Mouse (Mus musculus) heart, postnatal 0 days (tissue): ENCODE data around the gene Ugt1a6b. TPM values are rescaled to one million over a fixed set of nuclear protein-coding genes. Genes with fewer than 3 reads are reported as not detected.
A peak's percentile ranks its signal among the peaks of the same experiment; 100 is the strongest.
"Not testable (repeated sequence)": the region's sequence is repeated elsewhere in the genome, so short reads cannot be mapped to it uniquely, and the experiment has no call there.

Source experiments
- ATAC-seq: fragments of 200-750 bp; cut with Nextera tagmentation; 2 replicates; pipeline ENCODE4 v1.8.0; 2017; ENCODE audit warnings: low read depth, moderate number of reproducible peaks, moderate library complexity; ENCODE audit not compliant: insufficient read depth
- DNase-seq: peaks from one replicate; pipeline ENCODE4 v3.0.0-alpha.2; 2016; ENCODE audit warnings: low spot score
- H3K27ac ChIP-seq: fragments of 300-500 bp; sonication (generic); 2 replicates; pipeline ENCODE4 v1.5.1; 2014; ENCODE audit warnings: low read depth, mild to moderate bottlenecking
- H3K27me3 ChIP-seq: fragments of 300-500 bp; sonication (generic); 2 replicates; pipeline ENCODE4 v1.6.1; 2014; ENCODE audit warnings: low read length, mixed read lengths; ENCODE audit not compliant: control insufficient read depth, insufficient read depth
- H3K36me3 ChIP-seq: fragments of 300-500 bp; sonication (generic); replicated peaks from 2 replicates; pipeline ENCODE4 v1.6.1; 2014; ENCODE audit warnings: low read length, mixed read lengths; ENCODE audit not compliant: control insufficient read depth, insufficient read depth
- H3K4me1 ChIP-seq: fragments of 300-500 bp; sonication (generic); 2 replicates; pipeline ENCODE4 v1.6.1; 2014; ENCODE audit warnings: antibody characterized with exemption; ENCODE audit not compliant: control insufficient read depth, insufficient read depth
- H3K4me2 ChIP-seq: fragments of 300-500 bp; sonication (generic); 2 replicates; pipeline ENCODE4 v1.6.1; 2014; ENCODE audit warnings: low read depth, mild to moderate bottlenecking, low read length, moderate library complexity
- H3K4me3 ChIP-seq: fragments of 300-500 bp; sonication (generic); 2 replicates; pipeline ENCODE4 v1.5.1; 2014; ENCODE audit warnings: low read depth, low read length
- H3K9ac ChIP-seq: fragments of 300-500 bp; sonication (generic); replicated peaks from 2 replicates; pipeline ENCODE4 v1.6.1; 2014; ENCODE audit warnings: low read depth, low read length, mixed read lengths
- H3K9me3 ChIP-seq: fragments of 300-500 bp; sonication (generic); replicated peaks from 2 replicates; pipeline ENCODE4 v1.6.1; 2016; ENCODE audit warnings: low read length; ENCODE audit not compliant: control insufficient read depth
- CTCF ChIP-seq: IDR thresholded peaks from 2 replicates; pipeline ENCODE4 v1.5.1; 2016; ENCODE audit warnings: antibody characterized with exemption, control low read depth, low read depth
- EP300 ChIP-seq: IDR thresholded peaks from 2 replicates; pipeline ENCODE4 v1.6.1; 2016; ENCODE audit warnings: antibody characterized with exemption, low read depth
- WGBS: fragments of 180-500 bp; shearing (Covaris S2); extraction: QIAGEN DNeasy Blood & Tissue Kit; methylation state at CpG from one replicate; pipeline ENCODE4 v1.1.7; 2014; 5-methylcytosine and 5-hydroxymethylcytosine counted together
- polyA plus RNA-seq: library from polyadenylated mRNA; unstranded; fragments of >200 nt; fragmentation: Nextera tagmentation; extraction: Ambion mirVana; gene quantifications from 2 replicates; pipeline ENCODE4 v1.2.1, GENCODE M21; 2015
- total RNA-seq: library from RNA; depleted of rRNA; stranded (reverse); fragments of >200 nt; gene quantifications from 2 replicates; pipeline ENCODE4 v1.2.3, GENCODE M21; 2014; ENCODE audit warnings: low replicate concordance

Ugt1a6b gene
- total and polyA plus RNA-seq, 2 experiments from 2014 or later: 0.19 TPM; not detected in 1

DNA sequence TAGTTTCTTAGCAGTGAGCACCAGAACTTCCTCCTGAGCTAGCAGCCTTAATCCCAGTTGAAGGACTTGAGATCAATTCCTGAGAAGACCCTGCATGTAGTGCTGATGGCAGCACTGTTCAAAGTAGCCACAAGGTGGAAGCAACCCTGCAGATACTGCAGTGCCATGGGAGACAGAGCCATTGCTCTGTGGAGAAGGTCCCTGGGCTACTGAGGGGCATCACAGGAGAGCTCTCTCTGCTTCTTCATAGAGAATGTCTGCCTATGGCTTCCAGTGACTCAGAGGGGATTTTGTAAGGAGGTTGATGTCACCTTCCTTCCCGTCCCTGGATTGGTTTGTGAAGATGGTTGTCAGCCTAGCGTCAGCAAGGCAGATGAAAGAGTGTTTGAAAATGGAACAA, 47.1 kb downstream of the Ugt1a6b start:
- not testable (repeated sequence) for H3K4me2 ChIP-seq, H3K4me1 ChIP-seq, ATAC-seq, H3K9ac ChIP-seq, H3K36me3 ChIP-seq, H3K27me3 ChIP-seq, H3K27ac ChIP-seq, H3K4me3 ChIP-seq, H3K9me3 ChIP-seq, DNase-seq
- peak; percentile 42 for TF ChIP-seq CTCF
- WGBS: 76% methylated on average over 2 of the region's 2 CpGs

DNA sequence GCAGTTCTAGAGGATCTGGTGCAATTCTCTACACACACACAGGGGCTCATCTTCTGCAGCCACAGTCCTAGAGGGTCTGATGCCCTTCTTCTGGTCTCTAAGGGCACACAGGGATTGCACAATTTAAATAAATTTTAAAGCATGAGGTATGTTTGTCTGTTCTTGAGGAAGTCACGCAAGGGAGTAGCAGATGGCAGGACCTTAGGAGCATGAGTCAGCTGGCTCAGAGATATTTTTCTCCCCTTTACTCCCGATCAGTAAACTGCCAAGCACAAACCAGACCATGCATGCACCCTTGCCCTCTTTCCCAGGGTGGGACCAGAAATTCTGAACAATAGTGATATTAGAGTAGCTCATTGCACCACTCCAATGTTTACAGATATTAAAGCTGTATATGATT, 55.4 kb downstream of the Ugt1a6b start:
- WGBS: 58% methylated on average over 2 of the region's 2 CpGs

DNA sequence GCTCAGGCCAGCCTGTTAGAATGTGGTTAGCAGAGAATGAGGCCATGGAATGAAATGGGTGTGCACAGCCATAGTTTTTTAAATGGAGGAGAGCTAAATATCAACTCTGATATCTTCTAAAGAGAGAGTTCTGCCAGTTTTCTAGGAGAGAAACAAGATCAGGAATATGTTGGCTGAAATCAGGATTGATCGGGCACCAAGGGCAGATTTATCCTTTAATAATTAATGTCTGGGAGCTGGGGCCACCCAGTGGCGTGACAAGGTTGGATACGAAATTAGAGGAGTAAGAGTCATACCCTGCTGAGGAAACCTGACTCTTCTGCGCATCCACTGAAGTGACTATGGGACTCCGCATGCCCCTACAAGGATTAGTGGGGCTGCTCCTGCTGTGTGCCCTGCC, 62.7 kb downstream of the Ugt1a6b start, which contains the start of gene Ugt1a5:
Gene Ugt1a5 (plus strand): TSS at position 302 of the 400 bp plus-strand sequence.
- TF ChIP-seq CTCF: no peak
- 70% methylated on average over 5 of the region's 5 CpGs for WGBS

More for the DNA sequence above, 55.4 kb downstream of the Ugt1a6b start:
- H3K4me1 ChIP-seq: no peaks in the 10 kb centered on the region
- ATAC-seq (no peak), DNase-seq (no peak)
- TF ChIP-seq CTCF (no peak), EP300 (no peak)
- no peaks in the 10 kb centered on the region for H3K27me3 ChIP-seq
- H3K9ac ChIP-seq: no peak overlapping the region
- H3K27ac ChIP-seq: no peak overlapping the region
- H3K36me3 ChIP-seq: no peaks in the 10 kb centered on the region
- no peak overlapping the region for H3K4me2 ChIP-seq
- H3K9me3 ChIP-seq: no peaks in the 10 kb centered on the region
- no peak overlapping the region for H3K4me3 ChIP-seq

GRCm38 (mm10) chr1:88172190-88172589, 69.1 kb downstream of the Ugt1a6b start:
- not testable (repeated sequence) for H3K9ac ChIP-seq, H3K9me3 ChIP-seq, H3K36me3 ChIP-seq, H3K4me2 ChIP-seq, H3K4me1 ChIP-seq, H3K4me3 ChIP-seq, ATAC-seq, DNase-seq, H3K27ac ChIP-seq, H3K27me3 ChIP-seq
- 80% methylated on average over 5 of the region's 7 CpGs for WGBS

More for the DNA sequence above, 62.7 kb downstream of the Ugt1a6b start, which contains the start of gene Ugt1a5:
- H3K4me3 ChIP-seq: no peak within 1 kb of the TSS
- no peak within 1 kb of the TSS for H3K9ac ChIP-seq
- no peaks in the 10 kb centered on the region for H3K9me3 ChIP-seq
- H3K27ac ChIP-seq: no peak within 1 kb of the TSS
- ATAC-seq: no peak
- H3K4me1 ChIP-seq: no peaks in the 10 kb centered on the region
- no peak for DNase-seq
- H3K36me3 ChIP-seq: no peaks in the 10 kb centered on the region
- H3K4me2 ChIP-seq: no peak within 1 kb of the TSS
- H3K27me3 ChIP-seq: no peaks in the 10 kb centered on the region

- WGBS: 83% methylated on average over 1 of the region's 1 CpGs
- no peak overlapping the region for H3K9ac ChIP-seq
- H3K27me3 ChIP-seq: no peaks in the 10 kb centered on the region
- no peaks in the 10 kb centered on the region for H3K4me1 ChIP-seq
- ATAC-seq (no peak), DNase-seq (no peak)
- H3K36me3 ChIP-seq: no peaks in the 10 kb centered on the region
- no peak overlapping the region for H3K27ac ChIP-seq
- no peak overlapping the region for H3K4me3 ChIP-seq
- no peak for TF ChIP-seq EP300
- TF ChIP-seq CTCF: no peak
- no peak overlapping the region for H3K4me2 ChIP-seq
- H3K9me3 ChIP-seq: 0 out of 2 replicates have a peak, but pooled peaks cover 9% of the 10 kb centered on the region
Measured at GRCm38 (mm10) chr1:88179657-88180056, 76.6 kb downstream of the Ugt1a6b start.

DNA sequence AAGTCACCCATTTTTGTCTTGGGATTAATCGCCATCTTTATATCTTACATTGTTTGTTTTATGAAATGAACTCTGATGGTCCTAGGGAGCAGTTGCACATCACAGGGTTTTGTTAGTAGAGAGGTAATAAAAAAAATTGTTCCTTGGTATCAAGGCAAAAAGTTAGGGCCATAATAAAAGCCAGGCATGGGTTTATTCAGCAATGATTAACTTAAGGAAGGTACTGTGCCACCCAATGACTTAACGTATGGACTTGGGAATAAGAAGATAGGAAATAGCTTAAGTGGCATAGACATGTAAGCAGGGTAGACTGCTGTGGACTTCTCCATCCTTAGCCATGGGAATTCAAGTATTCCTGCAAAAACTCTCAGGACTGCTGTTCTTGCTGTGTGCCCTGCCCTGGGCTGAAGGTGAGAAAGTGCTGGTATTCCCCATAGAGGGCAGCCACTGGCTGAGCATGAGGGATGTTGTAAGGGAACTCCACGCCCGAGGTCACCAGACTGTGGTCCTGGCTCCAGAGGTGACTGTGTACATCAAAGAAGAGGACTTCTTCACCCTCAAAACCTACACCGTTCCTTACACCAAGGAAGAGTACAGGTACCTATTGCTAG, 83.4 kb downstream of the Ugt1a6b start:
- TF ChIP-seq CTCF: no peak
- no peak for TF ChIP-seq EP300
- ATAC-seq (no peak), DNase-seq (no peak)
- Histone ChIP-seq H3K9me3 (no peaks in the 10 kb centered on the region), H3K9ac (no peak overlapping the region), H3K27ac (no peak overlapping the region), H3K4me1 (no peaks in the 10 kb centered on the region), H3K27me3 (no peaks in the 10 kb centered on the region), H3K4me2 (no peak overlapping the region), H3K36me3 (no peaks in the 10 kb centered on the region), H3K4me3 (no peak overlapping the region)
- 71% methylated on average over 5 of the region's 5 CpGs for WGBS
